Mouse (Mus musculus): ENCODE results near the gene Pdrg1.

Gene Pdrg1

DNA sequence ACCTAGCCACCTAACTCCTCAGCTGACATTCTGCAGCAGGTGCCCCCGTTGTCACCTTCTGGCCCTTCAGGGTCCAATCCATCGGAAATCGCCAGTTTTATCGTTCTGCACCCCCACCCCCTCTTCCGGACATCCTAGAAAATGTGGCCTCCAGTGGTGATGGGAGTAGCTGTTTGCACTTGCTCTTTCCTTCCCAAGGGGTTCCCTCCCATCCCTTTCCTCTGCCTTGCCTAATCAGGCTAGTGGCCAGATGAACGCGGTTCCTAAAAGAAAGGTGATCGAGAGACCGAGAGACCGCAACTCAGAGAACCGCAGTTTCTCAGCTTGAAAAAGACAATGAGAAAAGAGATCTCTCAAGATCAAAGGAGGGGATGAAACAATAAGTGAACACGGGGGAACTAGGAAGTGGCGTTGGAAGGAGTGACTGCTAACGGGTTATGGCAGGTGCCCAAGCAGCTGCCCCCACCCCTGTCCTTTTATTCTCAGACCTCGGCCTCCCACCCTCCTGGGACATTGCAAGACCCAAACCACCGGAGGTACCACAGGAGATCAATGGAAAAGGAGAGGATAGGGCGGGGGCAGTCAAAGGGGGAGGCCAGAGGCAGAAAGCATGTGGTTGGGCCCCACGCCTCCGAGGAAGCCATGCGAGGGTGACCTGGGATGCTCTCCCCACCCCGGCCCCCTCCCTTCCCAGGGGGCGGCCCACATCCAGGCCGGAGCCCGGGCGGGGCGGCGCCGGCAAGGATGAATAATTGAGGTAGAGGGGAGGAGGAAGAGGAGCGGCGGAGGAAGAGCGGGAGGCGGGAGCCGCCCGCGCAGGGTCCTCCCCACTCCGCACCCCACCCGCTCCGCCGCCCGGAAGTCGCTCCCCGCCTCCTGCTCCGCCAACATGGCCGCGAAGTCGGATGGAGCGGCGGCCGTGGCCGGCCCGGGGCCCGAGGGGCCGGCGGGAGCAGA, 16.2 kb upstream of the Pdrg1 start, which contains the start of gene Xkr7:
TSS of gene Xkr7 (plus strand) at position 727 of the 957 bp plus-strand sequence.
- no peak for DNase-seq (ENCODE audit: low spot score in 2 of 2)

DNA sequence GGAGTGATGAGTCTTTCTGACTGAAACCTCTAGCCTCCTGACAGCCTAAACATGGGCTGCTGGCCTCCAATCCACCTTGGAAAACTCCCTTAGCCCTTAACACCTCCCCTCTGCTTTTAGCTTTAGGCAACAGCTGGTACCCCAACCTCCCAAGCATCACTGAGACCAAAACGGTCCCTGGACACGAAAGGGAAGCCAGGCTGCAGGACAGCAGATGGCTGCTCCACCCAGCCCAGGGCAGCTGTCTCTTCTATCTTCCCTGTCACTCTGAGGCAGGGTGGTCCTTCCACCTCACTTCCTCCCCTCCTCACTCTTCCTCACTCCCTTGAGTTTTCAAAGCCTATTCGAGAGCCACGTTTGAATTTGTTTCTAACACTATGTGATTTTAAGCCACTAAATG, 15.2 kb upstream of the Pdrg1 start:
- no peak for DNase-seq (ENCODE audit: low spot score in 2 of 2)

DNA sequence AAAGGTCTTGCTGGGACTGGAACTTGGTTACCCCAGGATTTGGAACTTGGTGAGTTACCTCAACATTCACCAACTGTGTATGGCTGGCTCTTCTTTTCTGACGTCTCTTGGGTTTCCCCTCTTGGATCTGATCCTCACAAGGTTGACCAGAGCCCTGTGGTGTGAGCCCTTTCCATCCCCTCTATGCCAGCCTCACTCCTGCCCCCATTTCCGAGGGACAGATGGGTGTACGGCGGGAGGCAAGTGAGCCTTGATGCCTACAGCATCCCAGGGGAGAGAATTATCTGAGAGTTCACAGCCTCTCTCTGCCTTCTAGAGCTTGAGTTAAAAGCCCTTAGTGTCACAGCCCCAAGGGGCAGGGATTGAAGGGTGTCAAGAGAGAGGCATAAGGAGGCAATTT, 12.3 kb upstream of the Pdrg1 start:
- DNase-seq (ENCODE audit: low spot score in 2 of 2), result no peak

DNA sequence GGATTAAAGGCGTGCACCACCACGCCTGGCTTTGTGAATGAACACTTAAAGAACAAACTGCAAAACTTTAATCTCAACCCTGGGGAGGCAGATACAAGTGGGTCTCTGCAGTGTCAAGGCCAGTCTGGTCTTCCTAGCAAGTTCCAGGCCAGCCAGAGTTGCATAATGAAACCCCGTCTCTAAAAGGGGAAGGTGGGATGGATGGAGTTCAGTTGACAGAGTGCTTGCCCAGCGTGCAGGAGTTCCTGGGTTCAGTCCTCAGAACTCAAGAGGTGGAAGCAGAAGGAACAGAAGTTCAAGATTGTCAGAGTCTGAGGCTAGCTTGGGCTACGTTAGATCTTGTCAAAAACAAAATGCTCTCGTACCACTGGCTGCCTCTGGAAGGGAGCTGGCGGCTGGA, 10.8 kb upstream of the Pdrg1 start:
- no peak for DNase-seq (ENCODE audit: low spot score in 2 of 2)

DNA sequence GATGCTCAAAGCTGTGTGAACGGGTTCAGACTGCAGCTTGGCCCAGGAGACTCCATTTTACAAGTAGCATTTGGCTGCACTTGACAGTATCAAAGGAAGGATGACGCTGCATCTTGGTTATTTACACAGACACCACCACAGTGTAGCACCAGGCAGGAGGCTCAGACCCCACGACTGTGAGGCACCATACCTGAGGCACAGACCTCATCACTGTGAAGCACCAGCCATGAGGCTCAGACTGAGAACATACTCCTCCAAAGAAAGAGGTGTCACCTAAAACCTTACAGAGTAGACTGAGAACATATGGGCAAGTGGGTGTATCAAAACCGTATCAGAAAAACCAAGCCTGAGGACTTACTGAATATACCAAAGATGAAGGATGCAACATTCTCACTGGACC, 7.6 kb upstream of the Pdrg1 start:
- DNase-seq (ENCODE audit: low spot score in 2 of 2), result no peak

DNA sequence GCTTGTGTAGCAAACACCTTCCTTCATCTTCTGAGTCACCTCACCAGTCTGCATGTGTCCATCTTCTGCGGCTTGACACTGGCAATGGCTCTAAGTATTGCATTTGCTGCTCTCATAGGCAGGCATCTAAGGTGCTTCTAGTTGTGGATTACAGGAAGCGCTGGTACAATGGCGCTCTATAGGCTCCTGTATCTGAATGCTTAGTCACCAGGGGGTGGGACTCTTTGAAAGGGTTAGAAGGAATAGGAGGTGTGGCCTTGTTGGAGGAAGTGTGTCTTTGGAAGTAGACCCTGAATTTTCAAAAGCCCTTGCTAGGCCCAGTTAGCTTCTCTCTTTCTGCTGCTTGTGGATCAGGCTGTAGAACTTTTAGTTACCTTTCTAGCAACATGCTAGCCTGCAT, 5.9 kb upstream of the Pdrg1 start:
- no peak for DNase-seq (ENCODE audit: low spot score in 2 of 2)

DNA sequence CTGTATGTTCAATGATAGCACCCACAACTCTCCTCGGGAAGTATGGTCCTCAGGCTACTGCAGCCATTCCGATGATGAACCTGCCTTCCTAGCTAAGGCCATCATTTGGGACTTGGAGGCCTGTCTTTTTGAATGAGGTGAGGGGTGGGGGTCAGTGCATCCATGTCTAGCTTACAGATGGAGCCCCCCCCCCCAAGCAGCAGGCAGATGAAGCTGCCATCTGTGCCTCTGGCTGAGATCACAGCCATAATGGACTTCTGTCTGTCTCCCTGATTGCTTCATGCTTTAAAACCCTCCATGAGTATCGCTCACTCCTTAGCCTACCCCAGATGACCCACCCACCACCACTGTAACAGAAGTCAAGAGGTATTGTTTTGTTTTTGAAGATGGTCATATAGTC, 4.1 kb upstream of the Pdrg1 start:
- DNase-seq (ENCODE audit: low spot score in 2 of 2), result no peak

DNA sequence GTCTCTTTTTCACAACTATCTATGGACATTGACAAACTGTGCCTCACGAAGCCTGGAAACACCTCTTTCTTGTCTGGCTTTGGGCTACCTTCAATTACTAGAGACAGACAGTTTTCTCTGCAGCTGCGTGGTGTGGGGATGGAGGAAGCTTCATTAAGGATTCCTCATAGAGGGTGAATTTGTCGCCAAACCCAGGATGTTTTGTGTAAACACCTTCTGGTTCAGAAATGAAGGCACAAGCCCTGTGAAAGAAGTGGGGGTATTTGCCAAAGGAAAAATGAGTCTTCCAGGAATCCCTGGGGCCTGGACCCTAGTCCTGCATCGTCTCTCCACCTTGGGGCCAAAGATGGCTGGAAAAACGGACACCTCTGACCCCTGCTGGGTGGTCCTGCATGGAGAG, 1.6 kb upstream of the Pdrg1 start:
- DNase-seq (ENCODE audit: low spot score in 2 of 2), result no peak

DNA sequence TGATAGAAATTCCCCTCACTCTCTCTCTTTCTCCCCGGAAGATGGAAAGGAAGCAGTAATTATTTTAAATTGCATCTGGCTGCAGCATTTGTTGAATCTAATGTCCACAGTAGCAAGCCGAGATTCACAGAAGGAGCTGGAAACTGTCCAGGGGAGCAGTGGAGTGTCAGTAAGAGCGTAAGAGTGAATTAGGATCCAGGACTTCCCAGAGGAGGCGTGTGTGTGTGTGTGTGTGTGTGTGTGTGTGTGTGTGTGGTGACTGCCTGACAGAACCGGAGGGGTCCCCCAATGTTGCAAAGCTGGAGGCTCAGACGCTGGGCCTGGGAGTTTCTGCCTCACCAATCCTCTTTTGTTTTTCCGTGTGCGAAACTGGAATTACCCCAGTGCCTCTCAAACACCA, 577 bp upstream of the Pdrg1 start:
- no peak for DNase-seq (ENCODE audit: low spot score in 2 of 2)

DNA sequence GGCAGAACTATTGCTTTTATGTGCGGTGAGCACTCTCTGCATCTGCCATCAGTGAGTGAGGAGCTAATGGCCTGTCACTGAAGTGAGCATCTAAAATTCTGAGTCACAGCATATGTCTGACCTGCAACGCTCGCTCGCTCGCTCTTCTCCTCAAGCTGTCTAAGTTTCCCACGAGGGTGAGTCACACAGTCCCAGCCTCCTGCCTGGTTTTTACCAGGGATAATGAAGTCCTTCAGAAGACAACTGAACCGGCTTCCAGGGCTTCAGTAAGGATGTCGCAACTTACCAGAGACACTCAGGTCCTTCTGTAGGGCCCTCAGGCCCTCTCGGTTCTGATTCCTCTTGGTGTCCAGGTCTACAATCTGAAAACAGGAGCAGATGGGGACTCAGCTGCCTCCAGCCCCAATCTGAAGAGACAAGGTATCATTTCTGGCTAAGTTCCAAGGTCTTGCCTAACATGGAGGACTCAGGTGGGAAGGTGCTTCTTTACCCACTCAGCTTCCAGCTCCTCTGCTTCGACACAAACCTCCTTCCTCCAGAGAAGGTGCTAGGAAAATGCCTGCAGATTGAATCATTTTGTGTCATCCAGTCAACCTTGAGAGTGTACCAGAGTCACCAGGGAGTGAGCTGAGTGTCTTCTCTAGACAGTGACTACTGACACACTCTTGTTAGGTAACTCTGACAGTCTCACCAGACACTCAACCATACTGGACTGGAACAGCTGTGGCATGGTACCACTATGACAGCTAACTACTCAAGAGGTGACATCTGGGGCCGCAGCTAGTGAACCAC, 1.3 kb downstream of the Pdrg1 start:
- DNase-seq (ENCODE audit: low spot score in 2 of 2), result no peak

DNA sequence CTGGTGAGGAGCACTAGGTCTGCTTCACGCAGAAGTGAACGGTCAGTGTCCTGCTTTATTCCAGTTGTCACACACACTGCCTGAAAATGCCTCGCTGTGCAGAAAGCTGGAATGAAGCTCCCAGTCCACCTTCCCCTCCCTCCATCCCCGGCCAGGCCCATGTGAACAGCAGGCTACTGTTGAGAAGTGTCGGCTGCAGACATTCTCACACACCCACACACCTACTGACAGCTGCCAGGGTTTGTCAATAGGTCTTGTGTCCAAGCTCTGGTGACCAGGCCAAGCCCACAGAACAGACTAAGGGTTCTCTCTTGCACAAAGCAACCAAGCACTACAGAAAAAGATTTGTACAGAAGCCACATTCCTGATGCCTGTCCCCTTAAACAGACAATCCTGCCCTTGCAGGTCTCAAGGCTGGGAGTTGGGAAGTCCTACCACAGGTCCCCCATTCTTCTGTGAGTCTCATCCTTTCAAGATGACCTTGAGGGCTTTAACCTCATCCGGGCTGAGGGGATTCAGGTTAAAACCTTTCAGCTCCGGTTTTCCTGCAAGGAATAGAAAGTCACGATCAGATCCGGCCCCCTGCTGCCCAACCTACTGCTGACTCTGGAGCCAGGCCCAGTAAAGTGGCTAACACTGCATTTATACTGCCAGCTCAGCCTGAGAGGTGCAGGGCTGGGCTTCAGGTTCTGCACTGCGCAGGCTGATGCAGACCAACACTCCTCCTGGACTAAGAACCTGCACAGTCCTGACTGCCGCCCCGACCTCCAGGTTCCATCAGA, 5.8 kb downstream of the Pdrg1 start:
- no peak for DNase-seq (ENCODE audit: low spot score in 2 of 2)

DNA sequence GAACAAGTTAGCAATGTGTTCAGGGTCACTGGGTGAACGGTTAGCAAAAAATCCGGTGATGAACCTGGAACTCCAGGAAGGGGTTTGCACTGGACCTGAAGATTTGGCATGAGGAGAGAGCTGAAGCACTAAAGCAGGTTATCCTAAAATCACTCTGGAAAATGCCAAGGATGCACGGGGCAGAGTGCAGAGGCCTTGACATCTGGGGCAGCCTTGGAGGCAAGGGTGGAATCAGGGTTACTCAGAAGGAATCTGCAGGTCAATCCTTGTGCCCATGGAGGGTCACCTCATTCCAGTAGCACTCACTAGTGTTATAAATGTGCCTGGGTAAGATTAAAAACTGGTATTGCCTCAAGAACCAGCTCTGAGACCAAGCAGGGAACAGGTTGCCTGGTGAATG, 9.2 kb downstream of the Pdrg1 start:
- DNase-seq (ENCODE audit: low spot score in 2 of 2), result no peak

DNA sequence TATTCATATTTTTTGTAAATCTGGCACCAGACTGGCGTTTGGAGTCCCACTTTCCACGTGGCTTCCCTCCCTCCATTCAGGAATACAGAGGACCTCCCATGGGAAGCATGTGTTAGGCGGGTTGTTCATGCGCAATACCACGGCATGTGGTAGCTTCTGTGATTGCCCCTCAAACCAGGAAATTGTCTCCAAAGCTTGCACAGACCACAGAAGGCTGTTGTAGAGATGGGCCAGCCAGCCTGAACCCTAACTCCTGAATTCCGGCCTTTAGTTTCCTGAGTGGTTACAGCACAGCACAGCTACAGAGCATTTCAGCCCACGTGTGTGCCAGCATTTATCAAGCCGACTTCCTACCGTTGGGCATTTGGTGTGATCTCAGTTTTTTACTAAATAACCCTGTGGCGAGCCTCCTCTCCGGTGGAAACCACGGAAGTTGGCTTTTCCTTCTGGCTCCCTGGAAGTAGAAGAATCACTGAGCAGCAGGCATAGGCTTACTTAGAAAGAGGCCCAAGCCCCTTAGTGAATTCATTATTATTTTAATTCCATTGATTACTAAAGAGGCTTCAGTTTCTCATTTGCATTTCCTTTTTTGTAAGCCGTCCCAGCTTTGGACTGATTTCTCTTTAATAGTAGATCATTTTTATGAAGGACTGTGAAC, 11.4 kb downstream of the Pdrg1 start:
- DNase-seq (ENCODE audit: low spot score in 2 of 2), result no peak

DNA sequence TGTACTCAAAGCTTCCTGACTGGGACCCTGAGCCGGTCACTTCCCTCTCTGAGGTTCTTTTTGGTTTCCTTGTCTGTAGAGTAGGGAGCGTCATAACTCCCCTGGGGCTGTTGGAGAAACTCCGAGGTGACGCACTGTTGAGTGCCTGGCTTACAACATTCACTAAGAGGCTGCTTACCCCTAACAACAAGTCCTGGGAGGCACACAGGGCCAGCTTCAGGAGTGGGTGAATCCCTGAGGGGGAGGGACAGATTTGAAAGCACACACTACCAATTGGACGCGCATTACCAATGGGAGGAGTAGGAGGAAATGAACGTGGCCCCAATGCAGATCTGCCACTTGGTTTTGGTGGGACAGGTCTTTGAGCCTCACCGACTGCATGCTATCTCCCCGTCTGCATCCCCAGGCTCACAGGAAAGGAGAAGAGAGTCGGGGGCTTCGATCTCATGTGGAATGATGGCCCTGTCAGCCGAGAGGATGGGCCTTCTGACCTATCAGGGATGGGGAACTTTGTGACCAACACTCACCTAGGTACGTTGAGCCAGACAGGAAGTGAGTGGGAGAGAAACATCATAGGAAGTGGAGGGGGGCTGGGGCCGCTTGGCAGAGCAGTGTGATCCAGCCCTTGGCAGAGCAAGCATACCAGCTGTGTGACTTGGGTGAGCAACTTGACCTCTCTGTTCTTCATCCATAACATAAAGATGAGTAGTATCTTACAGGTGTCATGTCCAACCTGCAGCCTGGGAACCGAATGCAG, 12.6 kb downstream of the Pdrg1 start:
- peak in 1 of 2 experiments; percentile 9 for DNase-seq (ENCODE audit: low spot score in 2 of 2)

DNA sequence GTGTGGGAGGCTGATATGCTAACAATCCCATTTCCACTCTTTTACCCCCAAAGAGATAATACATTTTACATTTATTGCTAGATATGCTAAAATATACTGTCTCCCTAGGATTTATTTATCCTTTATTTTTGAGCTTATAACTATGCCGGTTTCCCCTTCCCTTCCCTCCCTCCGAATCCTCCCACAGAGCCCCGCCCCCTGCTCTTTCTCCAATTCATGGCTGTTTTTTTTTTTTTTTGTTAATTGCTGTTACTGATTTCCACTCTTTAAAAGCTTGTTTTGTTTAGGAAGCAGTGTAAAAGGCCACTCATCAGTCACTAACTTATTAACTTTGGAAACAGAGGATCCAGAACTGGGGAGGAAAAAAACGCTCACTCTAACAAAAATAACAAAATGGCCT, 18.2 kb downstream of the Pdrg1 start:
- no peak for DNase-seq (ENCODE audit: low spot score in 2 of 2)

DNA sequence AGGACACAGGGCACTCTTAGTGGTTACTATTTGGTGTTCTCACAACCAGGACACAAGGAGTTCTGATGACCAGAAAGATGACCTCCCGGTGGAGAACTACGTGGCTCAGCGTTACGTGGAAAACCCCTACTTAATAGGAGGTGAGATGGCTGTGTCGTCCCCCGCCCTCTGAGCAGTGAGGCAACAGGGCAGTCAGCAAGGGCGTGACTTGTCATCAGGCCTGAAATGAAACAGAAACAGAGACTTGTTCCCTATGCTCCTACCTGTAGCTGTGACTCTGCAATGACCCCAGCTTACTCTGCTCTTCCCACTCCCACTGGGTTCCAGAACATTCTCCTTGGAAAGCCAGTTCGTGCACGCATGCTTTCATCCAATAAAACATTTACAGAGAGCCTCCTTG, 23.7 kb downstream of the Pdrg1 start:
- no peak for DNase-seq (ENCODE audit: low spot score in 2 of 2)

DNA sequence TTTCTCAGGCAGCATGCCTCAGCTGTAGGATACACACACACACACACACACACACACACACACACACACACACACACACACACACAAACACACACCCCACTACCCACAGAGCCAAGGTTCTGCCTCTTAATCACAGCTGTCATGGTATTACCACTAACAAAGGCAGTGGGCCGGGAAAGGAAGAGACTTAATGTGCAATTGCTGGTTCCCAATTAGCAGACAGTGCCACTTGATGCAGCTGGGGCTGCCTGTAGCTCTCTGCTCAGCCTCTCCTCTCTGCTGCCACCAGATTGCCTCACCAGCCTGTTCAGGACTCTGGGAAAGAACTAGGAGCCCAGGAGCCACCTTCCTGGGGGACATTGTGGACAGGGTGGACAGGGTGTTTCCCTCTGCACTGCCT, 29.6 kb downstream of the Pdrg1 start:
- DNase-seq (ENCODE audit: low spot score in 2 of 2), result no peak

DNA sequence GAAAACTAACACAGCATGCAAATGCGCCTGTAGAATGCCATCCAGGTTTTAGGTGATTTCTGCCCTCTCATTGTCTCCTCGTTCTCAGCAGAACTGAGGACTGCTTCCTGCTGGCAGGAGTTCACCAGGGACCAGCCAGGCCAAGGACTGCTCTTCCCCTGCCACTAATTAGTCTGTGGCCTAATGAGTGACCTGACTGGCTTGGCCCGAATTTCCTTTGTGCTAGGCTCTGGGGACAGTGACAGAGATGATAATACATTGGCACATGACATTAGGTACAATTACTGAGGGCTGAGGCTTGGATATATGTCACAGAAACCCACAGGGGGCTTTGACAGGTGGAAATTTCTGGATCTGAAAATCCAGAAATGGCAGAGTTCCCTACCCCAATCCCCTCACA, 38.2 kb downstream of the Pdrg1 start:
- no peak for DNase-seq (ENCODE audit: low spot score in 2 of 2)

DNA sequence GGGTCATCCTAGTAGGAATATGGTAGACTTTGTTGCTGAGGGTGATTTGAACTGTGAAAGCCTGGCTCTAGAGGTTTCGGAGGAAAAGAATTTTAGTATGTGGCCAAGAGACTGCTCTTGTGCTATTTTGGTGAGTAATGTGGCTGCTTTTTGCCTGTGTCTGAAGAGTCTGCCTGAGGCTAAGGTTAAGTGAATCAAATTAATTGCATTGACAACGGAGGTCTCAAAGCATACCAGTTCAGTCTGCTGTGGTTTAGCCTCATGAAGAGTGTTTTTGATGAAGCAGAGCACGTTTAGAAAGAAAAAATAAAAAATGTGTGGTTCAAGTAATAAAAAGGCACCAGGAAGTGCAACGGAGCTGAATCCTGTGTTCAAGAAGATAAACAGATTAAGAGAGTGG, 49.7 kb downstream of the Pdrg1 start:
- no peak for DNase-seq (ENCODE audit: low spot score in 2 of 2)

DNA sequence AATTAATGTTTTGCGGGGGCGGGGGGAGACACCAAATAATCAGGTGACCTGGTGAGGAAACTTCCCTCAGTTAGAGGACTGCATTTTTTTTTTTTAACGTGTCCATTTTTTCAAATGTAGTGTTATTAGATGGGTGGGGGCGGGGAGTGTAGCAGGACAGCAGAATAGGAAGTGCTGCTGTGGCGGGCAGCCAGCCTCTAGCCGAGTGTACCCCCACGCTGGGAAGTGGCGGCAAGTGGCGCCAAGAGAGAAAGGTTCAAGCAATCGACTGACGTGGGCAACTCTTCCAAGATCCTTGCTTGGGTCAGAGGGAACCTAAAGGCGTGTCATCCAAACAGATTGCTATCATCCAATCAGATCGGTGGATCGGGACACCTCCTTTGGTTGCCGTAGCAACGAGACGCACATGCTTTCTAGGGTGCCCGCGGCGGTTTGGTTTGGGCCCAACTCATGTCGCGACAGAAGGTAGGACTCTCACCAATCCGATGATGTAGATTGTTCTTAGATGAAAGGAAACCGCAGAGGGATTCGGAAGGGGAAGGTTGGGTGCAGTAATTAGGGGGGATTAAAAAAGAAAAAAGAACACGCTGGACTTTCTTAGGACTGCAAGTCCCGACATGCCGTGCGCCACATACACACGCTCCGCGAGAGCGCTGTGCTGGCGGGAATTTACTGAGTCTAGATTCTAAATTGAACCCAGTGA, 53.0 kb downstream of the Pdrg1 start, which contains the start of gene Ttll9:
TSS of gene Ttll9 (plus strand) at position 395 of the 703 bp plus-strand sequence.
- DNase-seq (ENCODE audit: low spot score in 2 of 2), result peak in 1 of 2 experiments; percentile 17
